Mouse (Mus musculus) splenic B cell, adult 2 months (primary cell): ENCODE data around the gene Cacnb4.

Experiments
- DNase-seq: peaks from one replicate; pipeline ENCODE4 v3.0.0-alpha.2; 2011; ENCODE audit warnings: low read depth, low spot score
- H3K27me3 ChIP-seq: 2 replicates; pipeline ENCODE4 v1.6.1; 2012; ENCODE audit warnings: mild to moderate bottlenecking, low read length, moderate library complexity, mixed read lengths; ENCODE audit not compliant: control insufficient read depth, poor library complexity, insufficient read depth, severe bottlenecking
- H3K36me3 ChIP-seq: 2 replicates; pipeline ENCODE4 v1.6.1; 2012; ENCODE audit warnings: mild to moderate bottlenecking, low read length, moderate library complexity, mixed read lengths; ENCODE audit not compliant: control insufficient read depth, poor library complexity, insufficient read depth, severe bottlenecking

Gene Cacnb4

GRCm38 (mm10) chr2:52446648-52447047, 230.0 kb downstream of the Cacnb4 start:
- no peaks in the 10 kb centered on the region for H3K27me3 ChIP-seq
- H3K36me3 ChIP-seq = no peaks in the 10 kb centered on the region
- no peak for DNase-seq

- Histone ChIP-seq H3K27me3 (no peaks in the 10 kb centered on the region), H3K36me3 (no peaks in the 10 kb centered on the region)
- DNase-seq = no peak
Observed at GRCm38 (mm10) chr2:52442125-52442524, 234.5 kb downstream of the Cacnb4 start.

GRCm38 (mm10) chr2:52440420-52441015, 236.1 kb downstream of the Cacnb4 start:
- Histone ChIP-seq H3K36me3 (no peaks in the 10 kb centered on the region), H3K27me3 (no peaks in the 10 kb centered on the region)
- peak; percentile 68 for DNase-seq

- H3K36me3 ChIP-seq = no peaks in the 10 kb centered on the region
- DNase-seq = no peak
Observed at GRCm38 (mm10) chr2:52438437-52438836, 238.2 kb downstream of the Cacnb4 start.

GRCm38 (mm10) chr2:52438013-52438412, 238.6 kb downstream of the Cacnb4 start:
- H3K27me3 ChIP-seq = no peaks in the 10 kb centered on the region
- DNase-seq = no peak
- H3K36me3 ChIP-seq = no peaks in the 10 kb centered on the region

More at GRCm38 (mm10) chr2:52438437-52438836, 238.2 kb downstream of the Cacnb4 start:
- no peaks in the 10 kb centered on the region for H3K27me3 ChIP-seq

- Histone ChIP-seq H3K36me3 (no peaks in the 10 kb centered on the region), H3K27me3 (no peaks in the 10 kb centered on the region)
- DNase-seq = no peak
Observed at GRCm38 (mm10) chr2:52435919-52436632, 240.6 kb downstream of the Cacnb4 start.

GRCm38 (mm10) chr2:52433365-52433764, 243.3 kb downstream of the Cacnb4 start:
- Histone ChIP-seq H3K27me3 (no peaks in the 10 kb centered on the region), H3K36me3 (no peaks in the 10 kb centered on the region)
- no peak for DNase-seq

GRCm38 (mm10) chr2:52427383-52427782, 249.2 kb downstream of the Cacnb4 start:
- no peak for DNase-seq
- no peaks in the 10 kb centered on the region for H3K27me3 ChIP-seq
- no peaks in the 10 kb centered on the region for H3K36me3 ChIP-seq

- no peaks in the 10 kb centered on the region for H3K27me3 ChIP-seq
- no peaks in the 10 kb centered on the region for H3K36me3 ChIP-seq
- no peak for DNase-seq
Observed at GRCm38 (mm10) chr2:52426041-52426440, 250.6 kb downstream of the Cacnb4 start.

GRCm38 (mm10) chr2:52425523-52425795, 251.2 kb downstream of the Cacnb4 start:
- no peak for DNase-seq
- no peaks in the 10 kb centered on the region for H3K36me3 ChIP-seq
- H3K27me3 ChIP-seq = no peaks in the 10 kb centered on the region

- no peaks in the 10 kb centered on the region for H3K27me3 ChIP-seq
- no peaks in the 10 kb centered on the region for H3K36me3 ChIP-seq
- peak; percentile 94 for DNase-seq
Observed at GRCm38 (mm10) chr2:52424747-52425522, 251.7 kb downstream of the Cacnb4 start, which contains the start of gene Arl5a. Gene Arl5a (minus strand): TSS chr2:52424901.

GRCm38 (mm10) chr2:52424248-52424728, 252.3 kb downstream of the Cacnb4 start:
- H3K27me3 ChIP-seq = no peaks in the 10 kb centered on the region
- H3K36me3 ChIP-seq = no peaks in the 10 kb centered on the region
- peak; percentile 51 for DNase-seq

GRCm38 (mm10) chr2:52423611-52424247, 252.9 kb downstream of the Cacnb4 start:
- no peaks in the 10 kb centered on the region for H3K36me3 ChIP-seq
- DNase-seq = no peak
- no peaks in the 10 kb centered on the region for H3K27me3 ChIP-seq

GRCm38 (mm10) chr2:52422871-52423610, 253.6 kb downstream of the Cacnb4 start:
- peak; percentile 46 for DNase-seq
- Histone ChIP-seq H3K36me3 (no peaks in the 10 kb centered on the region), H3K27me3 (no peaks in the 10 kb centered on the region)
